Mouse (Mus musculus) lung, embryonic 15.5 days (tissue): ENCODE data around the gene Lrrc27. TPM values are rescaled to one million over a fixed set of nuclear protein-coding genes. Genes with fewer than 3 reads are reported as not detected.
A peak's percentile ranks its signal among the peaks of the same experiment; 100 is the strongest.

Source experiments
- ATAC-seq: fragments of 200-750 bp; cut with Nextera tagmentation; 2 replicates; pipeline ENCODE4 v1.8.0; 2017; ENCODE audit warnings: moderate number of reproducible peaks, borderline replicate concordance; ENCODE audit not compliant: low FRiP score, low TSS enrichment; ENCODE audit errors: extremely low read depth
- H3K27ac ChIP-seq: fragments of 300-500 bp; sonication (generic); 2 replicates; pipeline ENCODE4 v1.5.1; 2015; ENCODE audit warnings: moderate library complexity, mild to moderate bottlenecking, inconsistent platforms
- H3K27me3 ChIP-seq: fragments of 300-500 bp; sonication (generic); 2 replicates; pipeline ENCODE4 v1.6.1; 2015; ENCODE audit warnings: inconsistent platforms
- H3K36me3 ChIP-seq: fragments of 300-500 bp; sonication (generic); 2 replicates; pipeline ENCODE4 v1.6.1; 2015; ENCODE audit warnings: inconsistent platforms
- H3K4me1 ChIP-seq: fragments of 300-500 bp; sonication (generic); 2 replicates; pipeline ENCODE4 v1.6.1; 2015; ENCODE audit warnings: inconsistent platforms
- H3K4me2 ChIP-seq: fragments of 300-500 bp; sonication (generic); 2 replicates; pipeline ENCODE4 v1.6.1; 2015; ENCODE audit warnings: inconsistent platforms, mild to moderate bottlenecking, moderate library complexity
- H3K4me3 ChIP-seq: fragments of 300-500 bp; sonication (generic); 2 replicates; pipeline ENCODE4 v1.5.1; 2015; ENCODE audit warnings: mild to moderate bottlenecking, inconsistent platforms
- H3K9ac ChIP-seq: fragments of 300-500 bp; sonication (generic); 2 replicates; pipeline ENCODE4 v1.6.1; 2015; ENCODE audit warnings: inconsistent platforms
- H3K9me3 ChIP-seq: fragments of 300-500 bp; sonication (generic); 2 replicates; pipeline ENCODE4 v1.6.1; 2016; ENCODE audit warnings: inconsistent platforms
- WGBS: fragments of 180-500 bp; shearing (Covaris S2); methylation state at CpG from one replicate; pipeline ENCODE4 v1.1.7; 2015; 5-methylcytosine and 5-hydroxymethylcytosine counted together
- polyA plus RNA-seq: library from polyadenylated mRNA; unstranded; fragments of >200 nt; fragmentation: Nextera tagmentation; extraction: Ambion mirVana; gene quantifications from 2 replicates; pipeline ENCODE4 v1.2.1, GENCODE M21; 2015

Lrrc27 gene
- polyA plus RNA-seq, 1 experiment from 2014 or later, result 2.6 TPM

DNA sequence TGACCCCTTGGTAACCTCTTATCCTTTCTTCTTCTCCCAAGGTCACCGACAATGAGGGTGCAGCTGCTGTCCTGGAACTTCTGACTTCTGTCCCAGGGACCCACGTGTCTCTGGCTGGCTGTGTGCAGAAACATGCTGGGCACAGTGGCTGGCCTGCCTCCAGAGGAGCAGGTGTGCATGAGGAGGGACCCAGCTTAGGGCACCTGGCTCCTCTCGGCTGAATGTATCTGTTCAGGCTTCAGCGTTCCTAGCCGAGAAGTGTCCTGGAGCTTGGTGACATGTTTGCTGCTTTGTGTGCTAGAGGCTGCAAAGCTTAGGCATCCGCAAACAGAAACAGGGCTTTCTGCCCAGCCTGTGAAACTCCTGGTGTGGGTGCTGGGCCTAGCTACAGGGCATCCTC, 53.6 kb downstream of the Lrrc27 start:
- ATAC-seq, result no peak
- WGBS, result 68% methylated on average over 6 of the region's 6 CpGs

DNA sequence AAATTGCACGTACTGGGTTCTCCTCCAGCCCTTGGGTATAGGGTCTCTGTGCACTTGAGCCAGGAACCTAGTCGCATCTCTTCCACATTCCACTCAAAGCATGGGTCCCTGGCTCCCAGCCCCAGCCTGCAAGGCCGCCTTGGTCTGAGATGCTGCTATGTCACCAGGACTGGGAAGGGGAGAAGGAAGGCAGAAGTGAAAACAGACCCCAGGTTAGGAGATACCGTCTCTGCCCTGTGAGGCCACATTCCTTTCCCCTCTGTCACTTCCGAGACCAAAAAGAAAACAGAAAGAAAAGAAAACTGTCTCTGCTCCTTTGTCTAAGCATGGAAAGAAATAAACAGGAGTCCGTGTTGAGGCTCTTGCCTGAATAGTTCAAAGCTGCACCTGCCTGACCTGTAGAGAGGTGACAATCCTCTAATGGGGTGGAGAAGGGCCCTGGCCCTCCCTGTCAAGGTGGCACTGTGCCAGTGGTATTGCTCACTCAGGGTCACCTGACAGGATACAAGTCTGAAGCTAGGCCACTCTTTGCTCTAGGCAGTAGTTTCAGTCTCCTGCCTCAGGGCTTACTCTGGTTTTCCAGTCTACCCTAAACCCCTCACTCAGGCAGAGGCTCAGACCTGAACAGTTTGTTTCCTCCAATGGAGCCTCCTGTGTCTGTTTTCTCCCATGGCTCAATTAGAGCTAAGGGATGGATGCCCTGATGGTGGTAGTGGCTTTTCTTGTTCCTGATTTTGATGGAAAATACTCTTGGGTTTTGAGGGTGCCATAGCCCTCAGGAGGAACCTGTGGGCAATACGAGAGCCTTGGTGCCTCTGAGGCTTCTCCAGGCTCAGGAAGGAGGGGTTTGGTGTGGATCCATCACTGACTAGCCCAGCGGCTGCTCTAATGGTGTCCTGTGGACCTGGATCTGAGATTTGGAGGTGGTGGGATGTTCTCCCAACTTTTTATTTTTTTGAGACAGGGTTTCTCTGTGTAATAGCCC, 54.4 kb downstream of the Lrrc27 start:
- Histone ChIP-seq H3K9ac (no peak overlapping the region), H3K4me1 (peaks cover 56% of the 10 kb centered on the region), H3K4me2 (no peak overlapping the region), H3K9me3 (no peaks in the 10 kb centered on the region), H3K4me3 (no peak overlapping the region), H3K27me3 (no peaks in the 10 kb centered on the region), H3K36me3 (peaks cover 8% of the 10 kb centered on the region), H3K27ac (peak overlapping the region; percentile 61)
- peak; percentile 33; the same call in 1 of the 2 replicates for ATAC-seq
- WGBS, result 53% methylated on average over 8 of the region's 8 CpGs

More for the DNA sequence above, 53.6 kb downstream of the Lrrc27 start:
- no peak overlapping the region for H3K4me3 ChIP-seq
- H3K4me2 ChIP-seq, result no peak overlapping the region
- H3K4me1 ChIP-seq, result peaks cover 49% of the 10 kb centered on the region
- H3K9me3 ChIP-seq, result no peaks in the 10 kb centered on the region
- no peak overlapping the region for H3K9ac ChIP-seq
- peak overlapping the region; percentile 61 for H3K27ac ChIP-seq
- H3K27me3 ChIP-seq, result no peaks in the 10 kb centered on the region
- H3K36me3 ChIP-seq, result peaks cover 8% of the 10 kb centered on the region

DNA sequence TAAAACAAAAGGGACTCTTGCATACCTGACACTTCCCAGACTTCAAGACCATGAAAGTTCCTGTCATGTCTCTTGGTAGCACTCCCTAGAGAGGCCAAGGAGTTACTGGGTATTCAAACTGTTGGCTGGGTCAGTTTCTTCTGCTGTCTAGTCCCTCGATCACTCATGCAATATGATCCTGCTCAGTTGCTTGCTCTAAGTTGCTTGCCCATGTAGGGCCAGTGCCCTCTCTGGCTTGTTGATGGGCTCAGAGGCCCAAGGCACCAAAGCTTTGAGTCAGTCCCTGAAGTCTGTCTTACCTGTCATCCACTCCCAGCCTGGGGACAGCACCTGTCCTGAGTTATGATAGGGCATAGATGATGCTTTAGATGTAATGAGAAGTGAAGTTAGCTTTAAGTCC, 58.0 kb downstream of the Lrrc27 start:
- no peak overlapping the region for H3K4me2 ChIP-seq
- H3K4me1 ChIP-seq, result peaks cover 55% of the 10 kb centered on the region
- 81% methylated on average over 1 of the region's 1 CpGs for WGBS
- no peak overlapping the region for H3K9ac ChIP-seq
- no peak for ATAC-seq
- H3K27me3 ChIP-seq, result no peaks in the 10 kb centered on the region
- H3K4me3 ChIP-seq, result no peak overlapping the region
- H3K27ac ChIP-seq, result no peak overlapping the region
- H3K36me3 ChIP-seq, result peaks cover 8% of the 10 kb centered on the region
- no peaks in the 10 kb centered on the region for H3K9me3 ChIP-seq

DNA sequence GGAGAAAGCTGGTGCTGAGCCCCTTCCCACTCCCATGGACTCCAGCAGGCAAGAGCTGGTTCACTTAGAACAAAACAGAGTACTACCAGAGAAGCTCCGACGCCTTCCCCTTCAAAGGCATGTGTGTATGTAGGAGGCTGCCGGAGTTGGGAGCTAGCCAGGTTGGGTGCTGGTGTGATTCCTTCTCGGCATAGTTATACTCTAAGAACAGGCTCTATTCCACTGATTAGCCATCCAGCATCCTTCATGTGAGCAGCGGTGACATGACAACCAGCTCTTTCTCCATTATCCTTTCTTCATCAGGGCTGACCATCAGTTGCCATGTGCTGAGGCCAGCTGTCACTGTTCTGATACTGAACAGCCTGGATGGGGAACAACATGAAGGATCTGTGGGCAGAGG, 59.1 kb downstream of the Lrrc27 start:
- Histone ChIP-seq H3K36me3 (peaks cover 8% of the 10 kb centered on the region), H3K27ac (peak overlapping the region; percentile 80), H3K9ac (no peak overlapping the region), H3K9me3 (no peaks in the 10 kb centered on the region), H3K4me3 (no peak overlapping the region), H3K4me2 (no peak overlapping the region), H3K27me3 (no peaks in the 10 kb centered on the region), H3K4me1 (peaks cover 46% of the 10 kb centered on the region)
- 50% methylated on average over 5 of the region's 5 CpGs for WGBS
- no peak for ATAC-seq

DNA sequence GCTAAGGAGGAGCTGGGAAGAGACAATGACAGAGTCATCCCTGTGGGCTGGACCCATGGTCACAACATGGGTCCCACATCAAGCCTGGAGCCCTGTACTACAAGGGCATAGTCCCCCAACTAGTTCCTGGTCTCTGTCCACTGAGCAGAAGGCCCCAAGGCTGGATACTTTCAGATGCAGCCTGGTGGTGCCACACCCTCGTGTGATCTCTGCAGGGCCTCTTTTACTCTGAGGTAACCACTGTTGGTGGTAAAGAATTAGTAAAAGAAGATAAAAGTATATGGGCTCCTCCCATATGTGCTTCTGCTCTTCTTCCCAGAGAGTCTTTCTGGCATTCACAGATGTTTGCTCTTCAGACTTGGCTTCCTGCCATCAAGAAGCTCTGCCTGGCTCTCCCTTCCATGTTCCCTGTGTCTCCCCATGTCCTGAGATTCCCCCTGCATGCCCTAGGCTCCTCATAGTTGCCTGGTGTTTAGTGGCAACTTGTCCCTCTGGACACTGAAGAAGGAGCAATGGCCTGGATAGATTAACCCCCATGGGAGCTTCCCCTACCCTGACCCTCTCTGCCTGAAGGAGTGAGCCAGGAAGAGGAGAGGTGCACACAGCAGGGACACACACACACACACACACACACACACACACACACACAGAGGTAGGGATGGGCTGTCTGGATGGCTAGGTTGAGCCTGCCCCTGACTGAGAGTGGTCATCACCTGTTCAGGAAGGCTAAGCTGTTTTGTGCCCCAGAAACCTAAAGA, 60.0 kb downstream of the Lrrc27 start:
- H3K36me3 ChIP-seq, result peaks cover 8% of the 10 kb centered on the region
- H3K4me3 ChIP-seq, result no peak overlapping the region
- peak overlapping the region; percentile 80 for H3K27ac ChIP-seq
- H3K4me2 ChIP-seq, result no peak overlapping the region
- ATAC-seq, result peak; percentile 53
- H3K4me1 ChIP-seq, result peaks cover 39% of the 10 kb centered on the region
- H3K9me3 ChIP-seq, result no peaks in the 10 kb centered on the region
- H3K27me3 ChIP-seq, result no peaks in the 10 kb centered on the region
- 19% methylated on average over 1 of the region's 1 CpGs for WGBS
- H3K9ac ChIP-seq, result no peak overlapping the region

DNA sequence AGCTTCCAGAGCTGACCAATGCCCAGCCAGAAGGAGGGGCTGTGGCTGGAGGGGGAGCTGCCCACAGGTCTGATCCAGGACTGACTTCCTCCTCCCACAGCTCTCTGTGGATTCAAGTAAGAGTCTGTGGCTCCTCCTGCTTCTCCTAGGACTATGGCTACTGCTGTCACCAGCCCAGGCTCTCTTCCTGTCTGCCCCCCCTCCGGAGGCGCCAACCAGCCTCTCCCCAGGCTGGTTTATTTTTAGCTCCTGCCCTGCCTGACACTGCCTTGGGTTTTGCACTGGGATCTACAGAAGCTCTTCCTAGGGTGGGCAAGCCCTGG, 60.6 kb downstream of the Lrrc27 start:
- peak; percentile 77 for ATAC-seq
- WGBS, result 15% methylated on average over 2 of the region's 2 CpGs
- Histone ChIP-seq H3K9ac (no peak overlapping the region), H3K9me3 (no peaks in the 10 kb centered on the region), H3K36me3 (peaks cover 2% of the 10 kb centered on the region; the same call in 1 of the 2 replicates), H3K27me3 (no peaks in the 10 kb centered on the region), H3K27ac (peak overlapping the region; percentile 80), H3K4me1 (peaks cover 39% of the 10 kb centered on the region), H3K4me3 (no peak overlapping the region), H3K4me2 (no peak overlapping the region)

DNA sequence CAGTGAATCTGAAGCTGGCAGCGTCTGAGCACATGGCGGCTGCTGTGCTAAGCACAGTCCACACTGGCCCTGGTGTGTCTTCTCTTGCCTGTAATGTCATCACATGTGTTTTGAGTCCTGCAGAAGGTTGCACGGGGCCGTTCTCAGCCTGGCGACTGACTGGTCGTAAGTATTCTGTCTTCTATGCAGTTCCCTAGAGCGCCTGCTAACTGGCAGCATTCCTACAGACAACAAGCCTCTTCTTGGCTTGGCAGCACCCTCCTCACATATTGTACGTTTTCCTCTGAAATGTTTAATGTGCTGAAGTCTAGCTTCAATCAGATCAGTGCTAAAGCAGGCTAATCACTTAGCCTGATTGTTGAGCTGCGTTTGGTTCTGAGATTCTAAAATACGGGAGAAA, 62.8 kb downstream of the Lrrc27 start:
- H3K9ac ChIP-seq, result no peak overlapping the region
- no peaks in the 10 kb centered on the region for H3K36me3 ChIP-seq
- H3K4me2 ChIP-seq, result no peak overlapping the region
- H3K9me3 ChIP-seq, result no peaks in the 10 kb centered on the region
- H3K4me1 ChIP-seq, result peaks cover 50% of the 10 kb centered on the region
- no peak overlapping the region for H3K4me3 ChIP-seq
- ATAC-seq, result no peak
- 61% methylated on average over 10 of the region's 10 CpGs for WGBS
- no peaks in the 10 kb centered on the region for H3K27me3 ChIP-seq
- H3K27ac ChIP-seq, result no peak overlapping the region

DNA sequence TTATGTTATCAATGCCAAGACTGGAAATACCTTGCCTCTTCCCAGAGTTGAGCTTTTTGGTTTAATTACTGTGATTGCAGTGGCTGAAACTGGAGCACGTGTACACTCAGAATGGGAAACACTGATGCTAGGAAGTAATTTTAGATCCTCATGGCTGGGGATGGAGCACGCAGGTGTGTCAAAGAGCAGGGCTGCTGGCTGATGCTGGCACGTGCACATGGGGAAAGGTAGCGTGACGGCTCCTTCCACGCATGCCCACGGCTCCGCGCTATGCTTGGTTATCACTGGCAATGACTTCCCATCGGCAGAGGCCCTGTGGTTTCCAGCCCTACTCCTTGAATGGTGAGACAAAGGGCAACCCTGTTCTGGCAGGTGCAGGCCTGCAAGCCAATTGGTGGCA, 63.4 kb downstream of the Lrrc27 start:
- WGBS, result 90% methylated on average over 10 of the region's 10 CpGs
- no peak overlapping the region for H3K4me2 ChIP-seq
- no peak overlapping the region for H3K27ac ChIP-seq
- H3K9ac ChIP-seq, result no peak overlapping the region
- no peaks in the 10 kb centered on the region for H3K36me3 ChIP-seq
- no peaks in the 10 kb centered on the region for H3K27me3 ChIP-seq
- no peak overlapping the region for H3K4me3 ChIP-seq
- no peaks in the 10 kb centered on the region for H3K9me3 ChIP-seq
- H3K4me1 ChIP-seq, result peaks cover 56% of the 10 kb centered on the region
- no peak for ATAC-seq

DNA sequence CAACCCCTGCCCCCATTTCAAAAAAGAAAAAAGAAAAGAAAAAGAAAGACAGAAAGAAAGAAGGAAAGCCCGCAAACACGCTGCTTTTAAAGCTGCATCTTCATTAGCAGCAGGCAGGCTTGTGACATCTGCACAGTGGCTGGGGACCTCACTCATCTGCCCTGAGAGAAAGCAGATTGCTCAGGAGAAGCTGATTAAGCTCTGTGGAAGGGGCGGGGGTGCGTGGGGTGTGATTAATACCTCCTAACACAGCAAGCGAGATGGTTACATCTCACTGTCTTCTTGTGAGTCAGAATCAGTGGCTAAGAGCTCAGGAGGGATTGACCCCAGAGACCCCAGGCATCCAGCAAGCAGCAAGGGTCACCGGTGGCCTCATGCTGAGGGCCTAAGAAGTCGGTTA, 64.7 kb downstream of the Lrrc27 start:
- H3K27ac ChIP-seq, result no peak overlapping the region
- 79% methylated on average over 7 of the region's 7 CpGs for WGBS
- H3K4me3 ChIP-seq, result no peak overlapping the region
- ATAC-seq, result no peak
- no peak overlapping the region for H3K4me2 ChIP-seq
- no peak overlapping the region for H3K9ac ChIP-seq
- H3K4me1 ChIP-seq, result peaks cover 45% of the 10 kb centered on the region
- no peaks in the 10 kb centered on the region for H3K27me3 ChIP-seq
- no peaks in the 10 kb centered on the region for H3K9me3 ChIP-seq
- no peaks in the 10 kb centered on the region for H3K36me3 ChIP-seq

DNA sequence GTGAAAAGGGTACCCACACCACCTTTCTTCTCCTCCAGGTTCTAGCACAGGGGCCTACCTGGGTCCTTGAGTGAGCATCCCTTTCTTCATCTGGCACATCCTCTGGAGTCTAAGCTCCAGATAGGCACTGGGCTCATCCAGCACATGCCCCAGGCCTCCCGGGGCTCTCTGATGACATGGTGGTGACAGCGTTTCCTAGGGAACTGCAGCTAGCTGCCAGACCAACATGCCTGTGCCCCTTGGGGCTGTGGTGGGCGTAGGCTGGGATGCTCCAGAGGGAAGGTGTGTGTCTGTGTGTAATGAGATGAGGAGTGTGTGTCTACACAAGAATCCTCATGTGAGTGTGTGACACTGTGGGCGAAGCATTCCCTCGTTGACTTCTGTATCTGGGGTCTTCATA, 66.8 kb downstream of the Lrrc27 start:
- H3K27me3 ChIP-seq, result no peaks in the 10 kb centered on the region

DNA sequence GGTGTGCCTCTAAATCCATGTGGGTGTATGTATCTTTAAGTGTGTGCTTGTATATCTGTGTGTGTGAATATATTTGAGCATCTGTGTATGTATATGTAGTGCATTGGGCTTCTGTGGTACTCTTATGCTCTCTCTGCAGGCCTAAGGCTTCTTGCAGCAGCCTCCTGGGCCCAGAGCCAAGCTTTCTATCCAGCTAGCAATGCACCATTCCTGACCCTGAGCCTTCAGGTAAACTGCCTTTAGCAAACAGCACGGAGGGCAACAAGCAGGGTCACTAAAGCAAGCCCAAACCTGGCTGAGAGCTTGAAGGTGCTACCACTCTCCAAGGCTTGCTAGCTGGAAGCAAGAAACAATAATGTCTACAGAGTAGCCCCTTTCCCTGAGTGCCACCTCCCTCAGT, 67.3 kb downstream of the Lrrc27 start:
- Histone ChIP-seq H3K9ac (no peak overlapping the region), H3K4me3 (no peak overlapping the region), H3K9me3 (no peaks in the 10 kb centered on the region), H3K27ac (peak overlapping the region; percentile 62), H3K36me3 (no peaks in the 10 kb centered on the region), H3K27me3 (no peaks in the 10 kb centered on the region), H3K4me2 (no peak overlapping the region), H3K4me1 (peaks cover 28% of the 10 kb centered on the region)
- no peak for ATAC-seq
- 41% methylated on average over 1 of the region's 1 CpGs for WGBS

More for the DNA sequence above, 66.8 kb downstream of the Lrrc27 start:
- no peak overlapping the region for H3K9ac ChIP-seq
- peak overlapping the region; percentile 62 for H3K27ac ChIP-seq
- H3K9me3 ChIP-seq, result no peaks in the 10 kb centered on the region
- peaks cover 28% of the 10 kb centered on the region for H3K4me1 ChIP-seq
- no peaks in the 10 kb centered on the region for H3K36me3 ChIP-seq
- no peak for ATAC-seq
- WGBS, result 73% methylated on average over 5 of the region's 5 CpGs
- H3K4me2 ChIP-seq, result no peak overlapping the region
- H3K4me3 ChIP-seq, result no peak overlapping the region

DNA sequence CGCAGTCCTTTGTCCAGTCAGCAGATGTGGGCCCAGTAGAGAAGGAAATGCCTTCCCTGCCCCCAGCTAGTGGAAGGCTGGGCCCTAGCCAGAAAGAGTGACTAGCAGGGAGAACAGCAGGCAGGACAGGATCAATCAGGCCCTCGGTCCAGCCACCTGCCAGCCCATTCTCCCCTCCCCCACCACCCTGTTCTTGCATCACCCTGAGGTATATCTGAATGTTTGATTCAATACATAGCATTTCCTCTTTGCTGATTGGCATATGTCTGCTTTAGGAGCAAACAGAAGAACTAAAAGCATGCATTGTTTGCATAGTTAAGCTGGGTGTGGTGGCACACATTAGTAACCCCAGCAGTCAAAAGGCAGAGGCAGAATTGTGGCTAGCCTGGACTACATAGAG, 68.4 kb downstream of the Lrrc27 start:
- peaks cover 28% of the 10 kb centered on the region for H3K4me1 ChIP-seq
- H3K4me2 ChIP-seq, result no peak overlapping the region
- no peaks in the 10 kb centered on the region for H3K27me3 ChIP-seq
- WGBS, result 30% methylated on average over 2 of the region's 2 CpGs
- no peaks in the 10 kb centered on the region for H3K36me3 ChIP-seq
- H3K4me3 ChIP-seq, result no peak overlapping the region
- no peak overlapping the region for H3K9ac ChIP-seq
- H3K9me3 ChIP-seq, result no peaks in the 10 kb centered on the region
- peak overlapping the region; percentile 62 for H3K27ac ChIP-seq
- ATAC-seq, result peak; percentile 23; the same call in 1 of the 2 replicates
